Mouse (Mus musculus) erythroblast, embryonic 14.5 days (primary cell): ENCODE data around the gene Rad51b. TPM values are rescaled to one million over a fixed set of nuclear protein-coding genes. Genes with fewer than 3 reads are reported as not detected.

Experiments used
- H3K27me3 ChIP-seq: 2 replicates; pipeline ENCODE4 v1.6.1; 2012; ENCODE audit warnings: inconsistent platforms; ENCODE audit not compliant: control insufficient read depth
- H3K36me3 ChIP-seq: 2 replicates; pipeline ENCODE4 v1.6.1; 2012; ENCODE audit warnings: mild to moderate bottlenecking, inconsistent platforms; ENCODE audit not compliant: control insufficient read depth
- H3K4me1 ChIP-seq: 2 replicates; pipeline ENCODE4 v1.6.1; 2012; ENCODE audit warnings: inconsistent platforms; ENCODE audit not compliant: control insufficient read depth
- H3K4me3 ChIP-seq: replicated peaks from 2 replicates; pipeline ENCODE3; 2012; ENCODE audit warnings: moderate library complexity, mild to moderate bottlenecking, inconsistent platforms
- H3K9me3 ChIP-seq: 2 replicates; pipeline ENCODE4 v1.6.1; 2012; ENCODE audit warnings: low read length, inconsistent platforms, mixed read lengths; ENCODE audit not compliant: control insufficient read depth
- GATA1 ChIP-seq: IDR thresholded peaks from 2 replicates; pipeline ENCODE4 v1.6.1; 2012; ENCODE audit warnings: low read length, inconsistent platforms, mixed read lengths
- TAL1 ChIP-seq: IDR thresholded peaks from 3 replicates; pipeline ENCODE4 v1.6.1; 2012; ENCODE audit warnings: low read length, inconsistent platforms, mixed read lengths
- polyA plus RNA-seq: library from polyadenylated mRNA; stranded (reverse); fragments of >175 nt; gene quantifications from 2 replicates; pipeline ENCODE4 v1.2.3, GENCODE M21; 2012

Rad51b gene
- polyA plus RNA-seq, 1 experiment: 0.06 TPM

GRCm38 (mm10) chr12:79735341-79735785 lies 438.3 kb downstream of the Rad51b start:
- H3K4me3 ChIP-seq: no peak overlapping the region
- TF ChIP-seq TAL1: no peak
- no peak for TF ChIP-seq GATA1
- peaks cover 6% of the 10 kb centered on the region for H3K4me1 ChIP-seq
- H3K9me3 ChIP-seq: no peaks in the 10 kb centered on the region
- no peaks in the 10 kb centered on the region for H3K27me3 ChIP-seq
- H3K36me3 ChIP-seq: no peaks in the 10 kb centered on the region

- Histone ChIP-seq H3K4me3 (no peak overlapping the region), H3K27me3 (no peaks in the 10 kb centered on the region), H3K4me1 (peaks cover 6% of the 10 kb centered on the region), H3K36me3 (no peaks in the 10 kb centered on the region), H3K9me3 (no peaks in the 10 kb centered on the region)
- no peak for TF ChIP-seq GATA1
- no peak for TF ChIP-seq TAL1
These were observed 438.8 kb downstream of the Rad51b start for GRCm38 (mm10) chr12:79735882-79736281.

- Histone ChIP-seq H3K9me3 (no peaks in the 10 kb centered on the region), H3K4me1 (no peaks in the 10 kb centered on the region), H3K4me3 (no peak overlapping the region), H3K27me3 (no peaks in the 10 kb centered on the region), H3K36me3 (no peaks in the 10 kb centered on the region)
- TF ChIP-seq TAL1: no peak
- TF ChIP-seq GATA1: no peak
These were observed 441.6 kb downstream of the Rad51b start for GRCm38 (mm10) chr12:79738700-79739099.

DNA sequence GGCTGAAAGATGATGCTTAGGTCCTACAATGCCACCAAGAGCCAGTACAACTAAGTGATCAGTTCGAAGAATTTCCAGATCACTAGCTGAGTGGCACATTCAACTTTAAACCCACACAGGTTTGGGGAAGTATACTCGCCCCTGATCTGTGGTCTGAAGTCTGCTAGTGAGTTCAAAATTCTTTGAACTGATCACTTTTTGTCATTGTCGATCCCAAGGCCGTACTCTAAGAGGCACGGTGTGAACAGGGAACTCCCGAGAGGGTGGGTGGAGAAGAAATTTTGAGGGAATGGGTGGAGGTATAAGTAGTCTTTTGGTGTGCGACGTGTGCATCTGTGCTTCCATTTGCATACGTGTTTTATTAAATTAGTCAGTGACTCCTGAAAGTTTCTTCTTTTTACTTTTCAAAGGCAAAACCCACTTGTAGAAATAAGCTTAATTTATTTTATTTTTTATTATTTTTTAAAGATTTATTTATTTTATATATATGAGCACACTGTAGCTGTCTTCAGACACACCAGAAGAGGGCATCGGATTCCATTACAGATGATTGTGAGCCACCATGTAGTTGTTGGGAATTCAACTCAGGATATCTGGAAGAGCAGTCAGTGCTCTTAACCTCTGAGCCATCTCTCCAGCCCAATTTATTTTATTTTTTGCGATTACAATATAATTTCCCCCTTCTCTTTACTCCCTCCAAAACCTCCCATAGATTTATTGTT lies 443.0 kb downstream of the Rad51b start:
- no peak overlapping the region for H3K4me3 ChIP-seq
- no peaks in the 10 kb centered on the region for H3K36me3 ChIP-seq
- TF ChIP-seq GATA1: no peak
- TF ChIP-seq TAL1: no peak
- H3K9me3 ChIP-seq: no peaks in the 10 kb centered on the region
- H3K27me3 ChIP-seq: no peaks in the 10 kb centered on the region
- no peaks in the 10 kb centered on the region for H3K4me1 ChIP-seq

- H3K4me3 ChIP-seq: no peak overlapping the region
- H3K27me3 ChIP-seq: no peaks in the 10 kb centered on the region
- H3K4me1 ChIP-seq: no peaks in the 10 kb centered on the region
- no peaks in the 10 kb centered on the region for H3K36me3 ChIP-seq
- H3K9me3 ChIP-seq: no peaks in the 10 kb centered on the region
- no peak for TF ChIP-seq GATA1
- no peak for TF ChIP-seq TAL1
These were observed 445.1 kb downstream of the Rad51b start for GRCm38 (mm10) chr12:79742211-79742610.

DNA sequence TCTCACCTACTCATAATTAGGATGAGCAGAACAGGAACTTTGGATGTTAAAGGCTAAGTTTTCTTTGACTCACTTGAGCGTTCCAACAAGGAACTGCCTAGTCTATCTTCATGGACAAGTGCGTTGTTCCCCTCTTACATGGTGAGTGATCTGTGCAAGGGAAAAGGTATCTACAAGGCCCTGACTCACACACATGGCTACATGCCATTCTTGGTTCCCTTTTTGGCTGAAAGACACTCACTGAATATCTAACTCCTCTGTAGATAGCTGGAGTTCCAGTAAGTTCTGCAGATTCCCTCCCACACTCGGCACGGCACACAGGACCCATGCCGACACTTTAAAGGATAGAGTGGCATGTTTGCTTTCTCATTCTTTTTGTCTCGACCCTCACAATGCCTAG lies 447.0 kb downstream of the Rad51b start:
- H3K27me3 ChIP-seq: no peaks in the 10 kb centered on the region
- H3K36me3 ChIP-seq: no peaks in the 10 kb centered on the region
- no peaks in the 10 kb centered on the region for H3K4me1 ChIP-seq
- TF ChIP-seq TAL1: no peak
- TF ChIP-seq GATA1: no peak
- H3K9me3 ChIP-seq: no peaks in the 10 kb centered on the region
- H3K4me3 ChIP-seq: no peak overlapping the region

DNA sequence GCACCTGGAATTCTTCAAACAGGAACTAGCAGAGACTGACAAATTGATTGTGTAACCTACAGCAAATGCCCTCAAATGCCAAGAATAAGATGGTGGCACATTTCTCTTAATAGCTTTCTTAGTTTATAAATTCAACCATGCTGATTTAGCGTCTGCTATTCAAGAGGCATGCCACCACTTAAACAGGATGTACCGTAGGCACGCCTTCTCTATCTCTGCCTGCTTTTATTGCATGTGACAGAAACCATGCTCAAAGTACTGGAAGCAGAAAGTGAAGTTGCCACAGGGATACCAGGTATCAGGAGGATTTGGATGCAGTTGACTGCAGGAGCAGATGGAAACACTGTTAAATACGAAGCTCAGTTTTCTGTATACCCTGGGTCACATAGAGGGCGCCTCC lies 448.1 kb downstream of the Rad51b start:
- Histone ChIP-seq H3K4me3 (no peak overlapping the region), H3K36me3 (no peaks in the 10 kb centered on the region), H3K9me3 (no peaks in the 10 kb centered on the region), H3K27me3 (no peaks in the 10 kb centered on the region), H3K4me1 (no peaks in the 10 kb centered on the region)
- no peak for TF ChIP-seq GATA1
- TF ChIP-seq TAL1: no peak

DNA sequence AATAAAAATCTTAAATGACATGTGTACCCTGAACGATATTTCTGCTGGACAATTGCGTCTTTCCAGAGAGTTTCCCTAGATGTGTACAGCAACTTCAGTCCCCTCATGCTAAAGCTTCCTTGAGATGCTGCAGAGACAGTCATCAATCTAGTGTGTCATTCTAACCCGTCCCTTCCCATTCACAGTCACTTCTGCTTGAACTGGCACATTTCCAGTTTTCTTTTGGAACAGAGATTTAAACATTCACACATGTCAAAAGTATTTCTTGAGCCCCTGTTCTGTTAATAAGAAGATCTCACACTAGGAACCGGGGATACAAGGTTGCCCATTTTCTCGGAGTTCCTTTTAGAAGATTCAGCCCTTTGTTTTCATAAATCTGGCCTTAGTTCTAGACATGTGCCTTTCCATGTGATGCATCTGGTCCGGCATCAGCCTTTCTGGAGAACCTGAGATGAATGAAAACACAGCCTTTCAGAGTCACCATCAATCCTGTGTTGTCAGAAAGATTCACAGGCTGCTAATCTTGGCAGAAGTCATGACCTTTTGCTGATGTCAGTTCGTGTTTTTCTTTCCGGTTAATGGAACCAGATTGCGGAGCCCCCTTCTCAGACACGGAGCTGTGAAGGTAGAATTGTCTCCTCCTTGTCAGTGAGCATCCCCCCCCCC lies 448.9 kb downstream of the Rad51b start:
- no peak for TF ChIP-seq GATA1
- no peak for TF ChIP-seq TAL1
- Histone ChIP-seq H3K4me3 (no peak overlapping the region), H3K4me1 (no peaks in the 10 kb centered on the region), H3K9me3 (no peaks in the 10 kb centered on the region), H3K36me3 (no peaks in the 10 kb centered on the region), H3K27me3 (no peaks in the 10 kb centered on the region)

DNA sequence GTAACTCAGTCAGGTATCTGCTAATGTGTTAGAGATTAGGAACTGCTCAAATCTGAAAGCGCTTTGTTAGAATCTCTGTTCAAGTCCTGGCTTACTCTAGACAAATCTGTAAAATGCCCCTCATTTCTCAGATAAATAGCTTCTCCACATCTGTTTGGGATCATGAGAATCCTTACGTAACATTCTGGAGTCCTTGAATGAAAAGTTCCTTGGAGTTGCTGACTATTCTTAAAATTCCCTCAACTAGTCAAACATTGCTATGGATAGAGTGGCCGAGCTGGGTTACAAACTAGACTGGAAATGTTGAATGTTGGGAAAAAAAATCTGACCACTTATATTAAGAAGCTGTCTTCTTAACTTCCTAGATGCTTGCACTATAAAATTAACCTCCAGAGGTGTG lies 450.5 kb downstream of the Rad51b start:
- no peaks in the 10 kb centered on the region for H3K9me3 ChIP-seq
- H3K36me3 ChIP-seq: no peaks in the 10 kb centered on the region
- no peaks in the 10 kb centered on the region for H3K27me3 ChIP-seq
- H3K4me1 ChIP-seq: no peaks in the 10 kb centered on the region; the same call in 1 of the 2 replicates
- TF ChIP-seq TAL1 (no peak), GATA1 (no peak)
- H3K4me3 ChIP-seq: no peak overlapping the region

GRCm38 (mm10) chr12:79748862-79749261 lies 451.8 kb downstream of the Rad51b start:
- H3K4me3 ChIP-seq: no peak overlapping the region
- H3K9me3 ChIP-seq: no peaks in the 10 kb centered on the region
- H3K4me1 ChIP-seq: no peaks in the 10 kb centered on the region; the same call in 1 of the 2 replicates
- TF ChIP-seq GATA1: no peak
- H3K36me3 ChIP-seq: no peaks in the 10 kb centered on the region
- no peaks in the 10 kb centered on the region for H3K27me3 ChIP-seq
